Mouse (Mus musculus): ENCODE measurements at regions not wholly inside any gene's neighbourhood (a gene's known extent, or its start where the extent isn't known, plus 50 kb on each side); places are given as distances from the start of the nearest gene placed in this dataset.

DNA sequence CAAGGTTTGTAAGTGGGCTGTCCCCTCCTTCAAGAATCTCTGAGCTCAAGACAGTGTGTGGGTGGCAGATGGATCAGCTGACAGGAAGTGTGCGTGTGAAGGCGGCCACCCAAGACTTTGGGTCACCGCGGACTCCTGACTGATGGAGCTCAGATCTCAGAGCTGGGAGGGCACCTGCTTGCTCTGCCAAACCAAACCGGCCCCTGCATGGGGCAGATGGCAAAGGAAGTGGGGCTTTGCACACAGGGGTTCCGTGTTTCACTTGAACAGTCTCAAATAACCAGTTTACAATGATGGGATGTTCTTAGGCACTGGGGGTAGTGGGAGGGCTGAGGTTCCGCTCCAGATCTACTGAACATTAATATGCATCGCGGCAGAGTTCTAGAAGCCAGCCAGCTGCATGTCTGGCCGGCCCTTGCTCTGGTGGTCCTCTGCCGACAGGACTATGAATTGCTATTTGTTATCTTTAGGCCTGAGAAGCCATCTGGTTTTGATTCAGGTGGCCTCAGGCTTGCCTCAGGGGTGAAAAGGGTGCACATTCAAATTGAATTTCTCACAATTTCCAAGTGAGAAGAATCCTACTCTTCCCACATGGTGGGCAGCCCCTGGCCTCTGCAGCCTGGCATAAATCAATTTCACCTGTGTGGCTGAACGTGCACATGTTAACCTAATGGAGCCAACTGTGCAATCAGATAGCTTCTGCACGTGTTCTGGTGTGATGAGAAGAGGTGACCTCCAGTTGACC lies 172.0 kb downstream of the Mylk4 start:
- Histone ChIP-seq H3K9me3 (ENCODE audit: control insufficient read depth, low read length) (no peaks in the 10 kb centered on the region), H3K36me3 (ENCODE audit: control insufficient read depth, insufficient read depth, low read length) (no peaks in the 10 kb centered on the region), H3K27me3 (ENCODE audit: control insufficient read depth, insufficient read depth, low read length) (no peaks in the 10 kb centered on the region), H3K4me1 (replicated peaks; ENCODE audit: control insufficient read depth, insufficient read depth) (0 out of 2 replicates have a peak, but pooled peaks cover 2% of the 10 kb centered on the region), H3K4me2 (replicated peaks; ENCODE audit: low read depth) (no peak overlapping the region), H3K27ac (replicated peaks) (no peak overlapping the region), H3K9ac (ENCODE audit: low read length) (no peak overlapping the region), H3K4me3 (ENCODE audit: low read depth, low read length) (no peak overlapping the region)
- DNase-seq (ENCODE audit: low spot score) (no peak), ATAC-seq (ENCODE audit: low FRiP score, low TSS enrichment) (no peak)
- WGBS: 39% methylated on average over 13 of the region's 13 CpGs
- no peak for TF ChIP-seq EP300 (optimal IDR thresholded peaks at IDR 0.05)
- TF ChIP-seq CTCF (IDR thresholded peaks at IDR 0.05; ENCODE audit: low read depth): no peak

DNA sequence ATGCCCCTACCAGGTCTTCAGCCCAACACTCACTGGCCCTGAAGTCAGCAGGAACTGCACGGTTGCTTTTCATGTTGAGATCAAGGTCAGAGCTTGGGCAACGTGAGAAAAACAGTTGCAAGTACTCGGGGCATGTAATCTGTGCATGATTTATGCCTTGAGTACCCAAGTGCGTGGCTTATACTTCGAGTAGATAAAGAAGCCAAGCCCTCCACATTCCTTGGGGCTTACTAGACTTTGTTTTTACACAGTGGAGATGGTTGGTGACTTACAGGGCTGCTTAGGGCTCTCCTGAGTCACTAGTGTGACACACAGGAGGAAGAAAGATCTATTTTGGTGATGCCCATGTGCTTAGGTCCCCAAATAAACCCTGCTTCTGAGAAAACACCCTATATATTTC lies 172.8 kb downstream of the Mylk4 start:
- 13% methylated on average over 5 of the region's 5 CpGs for WGBS
- TF ChIP-seq EP300 (optimal IDR thresholded peaks at IDR 0.05) (no peak), CTCF (IDR thresholded peaks at IDR 0.05; ENCODE audit: low read depth) (no peak)
- no peak for DNase-seq (ENCODE audit: low spot score)
- H3K27me3 ChIP-seq (ENCODE audit: control insufficient read depth, insufficient read depth, low read length): no peaks in the 10 kb centered on the region
- H3K4me3 ChIP-seq (ENCODE audit: low read depth, low read length): no peak overlapping the region
- H3K9me3 ChIP-seq (ENCODE audit: control insufficient read depth, low read length): no peaks in the 10 kb centered on the region
- ATAC-seq (ENCODE audit: low FRiP score, low TSS enrichment): peak; percentile 49; the same call in 1 of the 2 replicates
- no peak overlapping the region for H3K27ac ChIP-seq (replicated peaks)
- H3K36me3 ChIP-seq (ENCODE audit: control insufficient read depth, insufficient read depth, low read length): no peaks in the 10 kb centered on the region
- no peak overlapping the region for H3K4me2 ChIP-seq (replicated peaks; ENCODE audit: low read depth)
- H3K9ac ChIP-seq (ENCODE audit: low read length): no peak overlapping the region
- H3K4me1 ChIP-seq (replicated peaks; ENCODE audit: control insufficient read depth, insufficient read depth): 0 out of 2 replicates have a peak, but pooled peaks cover 2% of the 10 kb centered on the region

DNA sequence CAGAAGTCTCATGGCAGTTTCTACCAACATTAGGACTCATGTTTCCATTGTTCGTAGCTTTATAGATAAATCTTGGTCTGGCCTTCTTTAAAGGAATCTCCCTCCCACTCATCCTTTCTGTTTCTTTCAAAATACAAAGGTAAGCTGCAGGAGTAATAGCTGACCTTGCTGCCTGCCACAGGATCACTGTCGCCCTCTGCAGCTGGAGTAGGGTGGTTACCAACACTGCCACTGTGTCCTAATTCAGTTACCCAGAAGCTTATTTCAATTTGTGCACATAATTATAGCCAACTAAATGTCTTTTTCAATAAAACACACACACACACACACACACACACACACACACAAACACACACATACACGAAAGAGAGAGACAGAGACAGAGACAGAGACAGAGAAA lies 175.3 kb downstream of the Mylk4 start:
- Histone ChIP-seq H3K4me1 (replicated peaks; ENCODE audit: control insufficient read depth, insufficient read depth) (0 out of 2 replicates have a peak, but pooled peaks cover 2% of the 10 kb centered on the region), H3K36me3 (ENCODE audit: control insufficient read depth, insufficient read depth, low read length) (no peaks in the 10 kb centered on the region), H3K27me3 (ENCODE audit: control insufficient read depth, insufficient read depth, low read length) (no peaks in the 10 kb centered on the region), H3K27ac (replicated peaks) (no peak overlapping the region), H3K9me3 (ENCODE audit: control insufficient read depth, low read length) (no peaks in the 10 kb centered on the region), H3K4me3 (ENCODE audit: low read depth, low read length) (no peak overlapping the region), H3K9ac (ENCODE audit: low read length) (no peak overlapping the region), H3K4me2 (replicated peaks; ENCODE audit: low read depth) (no peak overlapping the region)
- no peak for TF ChIP-seq EP300 (optimal IDR thresholded peaks at IDR 0.05)
- peak; percentile 45 for TF ChIP-seq CTCF (IDR thresholded peaks at IDR 0.05; ENCODE audit: low read depth)
- ATAC-seq (ENCODE audit: low FRiP score, low TSS enrichment): no peak
- 72% methylated on average over 3 of the region's 3 CpGs for WGBS
- no peak for DNase-seq (ENCODE audit: low spot score)

DNA sequence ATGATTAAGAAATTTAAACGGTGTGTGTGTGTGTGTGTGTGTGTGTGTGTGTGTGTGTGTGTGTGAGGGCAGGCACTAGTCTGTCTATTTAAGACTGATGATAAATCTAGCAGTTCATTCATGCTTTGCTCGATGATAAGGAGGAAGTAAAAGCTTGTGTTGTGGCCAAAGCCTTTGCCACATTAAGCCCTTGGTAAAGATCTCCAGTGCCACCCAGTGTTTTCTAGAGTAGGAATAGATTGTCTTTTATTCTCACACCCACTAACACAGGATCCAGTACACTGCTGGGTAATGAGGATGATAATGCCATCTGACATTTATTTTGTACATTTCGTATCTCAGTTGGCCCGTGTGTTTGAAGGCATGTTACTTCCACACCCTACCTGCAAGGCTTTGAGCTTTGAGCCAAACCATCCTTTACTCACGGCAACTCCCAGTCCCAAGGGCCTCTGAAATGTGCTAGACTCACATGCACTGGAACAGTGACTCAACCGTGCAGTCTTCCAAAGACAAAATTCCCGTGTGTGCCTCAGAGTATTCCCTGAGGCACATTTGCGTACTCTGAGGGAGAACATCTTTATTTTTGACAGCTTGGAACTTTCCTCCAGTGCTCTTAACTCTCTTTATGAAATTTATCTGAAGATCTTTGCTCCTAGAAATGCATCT lies 179.7 kb downstream of the Mylk4 start:
- H3K9me3 ChIP-seq (ENCODE audit: control insufficient read depth, low read length): no peaks in the 10 kb centered on the region
- no peaks in the 10 kb centered on the region for H3K27me3 ChIP-seq (ENCODE audit: control insufficient read depth, insufficient read depth, low read length)
- no peaks in the 10 kb centered on the region for H3K36me3 ChIP-seq (ENCODE audit: control insufficient read depth, insufficient read depth, low read length)
- DNase-seq (ENCODE audit: low spot score) (no peak), ATAC-seq (ENCODE audit: low FRiP score, low TSS enrichment) (no peak)
- no peak overlapping the region for H3K27ac ChIP-seq (replicated peaks)
- H3K4me3 ChIP-seq (ENCODE audit: low read depth, low read length): no peak overlapping the region
- no peak overlapping the region for H3K4me2 ChIP-seq (replicated peaks; ENCODE audit: low read depth)
- H3K9ac ChIP-seq (ENCODE audit: low read length): no peak overlapping the region
- WGBS: 60% methylated on average over 8 of the region's 8 CpGs
- no peaks in the 10 kb centered on the region for H3K4me1 ChIP-seq (replicated peaks; ENCODE audit: control insufficient read depth, insufficient read depth)
- TF ChIP-seq CTCF (IDR thresholded peaks at IDR 0.05; ENCODE audit: low read depth) (peak; percentile 37), EP300 (optimal IDR thresholded peaks at IDR 0.05) (no peak)

DNA sequence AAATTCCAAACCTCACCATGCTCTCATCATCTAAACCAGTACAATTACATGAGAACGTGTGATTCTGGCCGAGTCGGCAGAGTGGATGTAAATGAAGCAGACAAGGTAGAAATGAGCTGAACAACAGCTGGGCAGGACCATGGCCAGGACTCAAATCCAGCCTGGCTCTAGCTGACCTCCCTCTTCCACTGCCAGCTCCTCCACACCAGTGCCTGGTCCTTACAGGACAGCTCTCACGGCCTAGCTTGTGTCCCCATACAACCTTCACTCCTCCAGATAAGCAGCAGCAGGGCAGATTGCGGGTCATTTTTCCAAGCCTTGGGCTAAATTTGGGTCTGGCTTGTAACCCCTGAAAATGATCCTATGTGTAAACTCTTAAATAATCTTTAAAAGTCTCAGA lies 182.4 kb downstream of the Mylk4 start:
- no peak for TF ChIP-seq CTCF (IDR thresholded peaks at IDR 0.05; ENCODE audit: low read depth)
- no peak for TF ChIP-seq EP300 (optimal IDR thresholded peaks at IDR 0.05)
- no peak overlapping the region for H3K9ac ChIP-seq (ENCODE audit: low read length)
- H3K36me3 ChIP-seq (ENCODE audit: control insufficient read depth, insufficient read depth, low read length): no peaks in the 10 kb centered on the region
- DNase-seq (ENCODE audit: low spot score) (no peak), ATAC-seq (ENCODE audit: low FRiP score, low TSS enrichment) (no peak)
- 84% methylated on average over 5 of the region's 5 CpGs for WGBS
- H3K27me3 ChIP-seq (ENCODE audit: control insufficient read depth, insufficient read depth, low read length): no peaks in the 10 kb centered on the region
- H3K4me1 ChIP-seq (replicated peaks; ENCODE audit: control insufficient read depth, insufficient read depth): no peaks in the 10 kb centered on the region
- no peak overlapping the region for H3K27ac ChIP-seq (replicated peaks)
- no peak overlapping the region for H3K4me2 ChIP-seq (replicated peaks; ENCODE audit: low read depth)
- H3K9me3 ChIP-seq (ENCODE audit: control insufficient read depth, low read length): no peaks in the 10 kb centered on the region
- H3K4me3 ChIP-seq (ENCODE audit: low read depth, low read length): no peak overlapping the region

DNA sequence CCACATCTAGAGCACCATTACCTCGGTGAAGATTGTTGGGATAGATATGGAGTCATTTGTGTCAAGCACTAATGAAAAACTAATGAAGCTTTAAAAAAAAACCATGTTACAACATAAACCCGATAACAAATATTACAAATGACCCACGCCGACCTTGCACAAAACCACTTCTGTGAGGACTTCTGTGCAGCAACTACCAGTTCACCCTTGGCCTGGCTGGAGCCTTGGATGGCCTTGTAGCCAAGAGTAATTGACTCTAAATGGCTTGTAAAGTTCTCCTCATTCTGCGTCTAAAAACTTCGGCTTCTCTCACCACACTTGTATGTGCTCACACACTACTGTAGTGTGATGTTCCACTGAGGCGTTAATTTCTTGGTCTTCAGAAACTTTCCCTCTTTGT lies 190.1 kb downstream of the Mylk4 start:
- no peak for ATAC-seq (ENCODE audit: low FRiP score, low TSS enrichment)
- no peaks in the 10 kb centered on the region for H3K27me3 ChIP-seq (ENCODE audit: control insufficient read depth, insufficient read depth, low read length)
- no peaks in the 10 kb centered on the region for H3K4me1 ChIP-seq (replicated peaks; ENCODE audit: control insufficient read depth, insufficient read depth)
- WGBS: 89% methylated on average over 7 of the region's 7 CpGs
- no peak for DNase-seq (ENCODE audit: low spot score)
- no peak overlapping the region for H3K9ac ChIP-seq (ENCODE audit: low read length)
- H3K4me3 ChIP-seq (ENCODE audit: low read depth, low read length): no peak overlapping the region
- TF ChIP-seq EP300 (optimal IDR thresholded peaks at IDR 0.05): no peak
- no peak for TF ChIP-seq CTCF (IDR thresholded peaks at IDR 0.05; ENCODE audit: low read depth)
- no peak overlapping the region for H3K27ac ChIP-seq (replicated peaks)
- H3K36me3 ChIP-seq (ENCODE audit: control insufficient read depth, insufficient read depth, low read length): no peaks in the 10 kb centered on the region
- H3K4me2 ChIP-seq (replicated peaks; ENCODE audit: low read depth): no peak overlapping the region
- H3K9me3 ChIP-seq (ENCODE audit: control insufficient read depth, low read length): no peaks in the 10 kb centered on the region

Data from stomach, postnatal 0 days (tissue).